Mouse (Mus musculus) layer of hippocampus, adult 9-10 months (tissue): ENCODE results near the gene Car15.

Experiments used
- DNase-seq: peaks from one replicate; pipeline ENCODE4 v3.0.0; 2022; ENCODE audit warnings: low spot score

The Car15 gene

GRCm38 (mm10) chr16:17801777-17802455 lies 36.2 kb downstream of the Car15 start:
- DNase-seq, result no peak

GRCm38 (mm10) chr16:17799584-17799983 lies 38.6 kb downstream of the Car15 start:
- DNase-seq, result no peak

- no peak for DNase-seq
Observed at GRCm38 (mm10) chr16:17798321-17799180, 39.6 kb downstream of the Car15 start.

GRCm38 (mm10) chr16:17797812-17798311 lies 40.3 kb downstream of the Car15 start:
- DNase-seq, result no peak

- DNase-seq, result no peak
Observed at GRCm38 (mm10) chr16:17796971-17797811, 41.0 kb downstream of the Car15 start, which contains the start of gene Scarf2. Gene Scarf2 (plus strand): TSS chr16:17797282.

- DNase-seq, result no peak
Observed at GRCm38 (mm10) chr16:17796519-17796918, 41.6 kb downstream of the Car15 start.

- DNase-seq, result no peak
Observed at GRCm38 (mm10) chr16:17795643-17796042, 42.5 kb downstream of the Car15 start.

GRCm38 (mm10) chr16:17794047-17794446 lies 44.1 kb downstream of the Car15 start:
- DNase-seq, result no peak

- DNase-seq, result no peak
Observed at GRCm38 (mm10) chr16:17792728-17793127, 45.4 kb downstream of the Car15 start.

- DNase-seq, result no peak
Observed at GRCm38 (mm10) chr16:17785337-17785736, 52.8 kb downstream of the Car15 start.
